Mouse (Mus musculus) forebrain, postnatal 0 days (tissue): ENCODE results near the gene Pum2. TPM values are rescaled to one million over a fixed set of nuclear protein-coding genes. Genes with fewer than 3 reads are reported as not detected.

Source experiments
- ATAC-seq: fragments of 200-750 bp; cut with Nextera tagmentation; 2 replicates; pipeline ENCODE4 v1.8.0; 2017; ENCODE audit warnings: mild to moderate bottlenecking, moderate library complexity
- DNase-seq: peaks from one replicate; pipeline ENCODE4 v3.0.0-alpha.2; 2015
- H3K27ac ChIP-seq: fragments of 300-500 bp; sonication (generic); 2 replicates; pipeline ENCODE4 v1.5.1; 2014; ENCODE audit warnings: low read depth, mild to moderate bottlenecking, antibody characterized with exemption, low read length, moderate library complexity, mixed read lengths
- H3K27me3 ChIP-seq: fragments of 300-500 bp; sonication (generic); 2 replicates; pipeline ENCODE4 v1.6.1; 2014; ENCODE audit warnings: mild to moderate bottlenecking, low read length, mixed read lengths; ENCODE audit not compliant: insufficient read depth
- H3K36me3 ChIP-seq: fragments of 300-500 bp; sonication (generic); 2 replicates; pipeline ENCODE4 v1.6.1; 2014; ENCODE audit warnings: mild to moderate bottlenecking, moderate library complexity; ENCODE audit not compliant: insufficient read depth
- H3K4me1 ChIP-seq: fragments of 300-500 bp; sonication (generic); 2 replicates; pipeline ENCODE4 v1.6.1; 2014; ENCODE audit warnings: antibody characterized with exemption; ENCODE audit not compliant: insufficient read depth
- H3K4me2 ChIP-seq: fragments of 300-500 bp; sonication (generic); 2 replicates; pipeline ENCODE4 v1.6.1; 2014; ENCODE audit warnings: low read depth, mild to moderate bottlenecking, moderate library complexity
- H3K4me3 ChIP-seq: fragments of 300-500 bp; sonication (generic); 2 replicates; pipeline ENCODE4 v1.5.1; 2014; ENCODE audit warnings: low read depth, low read length, mixed read lengths
- H3K9ac ChIP-seq: fragments of 300-500 bp; sonication (generic); 2 replicates; pipeline ENCODE4 v1.6.1; 2014; ENCODE audit warnings: mild to moderate bottlenecking
- H3K9me3 ChIP-seq: fragments of 300-500 bp; sonication (generic); 2 replicates; pipeline ENCODE4 v1.6.1; 2016; ENCODE audit warnings: low read length
- CTCF ChIP-seq: sonication (generic); IDR thresholded peaks from 2 replicates; pipeline ENCODE4 v1.5.1; 2016; ENCODE audit warnings: antibody characterized with exemption, control low read depth, low read depth
- WGBS: fragments of 180-500 bp; shearing (Covaris S2); extraction: QIAGEN DNeasy Blood & Tissue Kit; methylation state at CpG from one replicate; pipeline ENCODE4 v1.1.7; 2014; 5-methylcytosine and 5-hydroxymethylcytosine counted together
- polyA plus RNA-seq: library from polyadenylated mRNA; unstranded; fragments of >200 nt; fragmentation: Nextera tagmentation; extraction: Ambion mirVana; gene quantifications from 2 replicates; pipeline ENCODE4 v1.2.1, GENCODE M21; 2015
- total RNA-seq: library from RNA; depleted of rRNA; stranded (reverse); fragments of >200 nt; gene quantifications from 2 replicates; pipeline ENCODE4 v1.2.3, GENCODE M21; 2014

The Pum2 gene
- total and polyA plus RNA-seq, 2 experiments from 2014 or later = 37.2 to 133 TPM

- Histone ChIP-seq H3K36me3 (no peaks in the 10 kb centered on the region), H3K4me1 (no peaks in the 10 kb centered on the region), H3K4me2 (no peak overlapping the region), H3K27ac (no peak overlapping the region), H3K4me3 (no peak overlapping the region), H3K9me3 (no peaks in the 10 kb centered on the region), H3K9ac (no peak overlapping the region), H3K27me3 (no peaks in the 10 kb centered on the region)
- TF ChIP-seq CTCF = peak; percentile 28
- DNase-seq (no peak), ATAC-seq (peak; percentile 68)
- WGBS = 62% methylated on average over 10 of the region's 10 CpGs
Measured at GRCm38 (mm10) chr12:8657116-8657515, 16.8 kb upstream of the Pum2 start.

- 96% methylated on average over 6 of the region's 6 CpGs for WGBS
- DNase-seq (no peak), ATAC-seq (no peak)
- no peaks in the 10 kb centered on the region for H3K27me3 ChIP-seq
- no peaks in the 10 kb centered on the region for H3K36me3 ChIP-seq
- no peak for TF ChIP-seq CTCF
- no peaks in the 10 kb centered on the region for H3K9me3 ChIP-seq
- no peak overlapping the region for H3K4me2 ChIP-seq
- H3K4me3 ChIP-seq = no peak overlapping the region
- no peak overlapping the region for H3K9ac ChIP-seq
- no peaks in the 10 kb centered on the region for H3K4me1 ChIP-seq
- H3K27ac ChIP-seq = no peak overlapping the region
Measured at GRCm38 (mm10) chr12:8657629-8658366, 16.1 kb upstream of the Pum2 start.

- WGBS = 85% methylated on average over 15 of the region's 15 CpGs
- TF ChIP-seq CTCF = no peak
- Histone ChIP-seq H3K4me1 (no peaks in the 10 kb centered on the region), H3K4me2 (no peak overlapping the region), H3K4me3 (no peak overlapping the region), H3K9me3 (no peaks in the 10 kb centered on the region), H3K27ac (no peak overlapping the region), H3K27me3 (no peaks in the 10 kb centered on the region), H3K36me3 (no peaks in the 10 kb centered on the region), H3K9ac (no peak overlapping the region)
- DNase-seq (no peak), ATAC-seq (no peak)
Measured at GRCm38 (mm10) chr12:8659406-8660279, 14.3 kb upstream of the Pum2 start.

GRCm38 (mm10) chr12:8661747-8662146 is 12.2 kb upstream of the Pum2 start:
- Histone ChIP-seq H3K36me3 (no peaks in the 10 kb centered on the region), H3K9ac (no peak overlapping the region), H3K4me2 (no peak overlapping the region), H3K27me3 (no peaks in the 10 kb centered on the region), H3K9me3 (no peaks in the 10 kb centered on the region), H3K4me1 (no peaks in the 10 kb centered on the region), H3K27ac (no peak overlapping the region), H3K4me3 (no peak overlapping the region)
- WGBS = 64% methylated on average over 3 of the region's 3 CpGs
- TF ChIP-seq CTCF = no peak
- DNase-seq = no peak
- ATAC-seq = no peak

- no peaks in the 10 kb centered on the region for H3K36me3 ChIP-seq
- no peaks in the 10 kb centered on the region for H3K4me1 ChIP-seq
- DNase-seq (no peak), ATAC-seq (no peak)
- 60% methylated on average over 2 of the region's 2 CpGs for WGBS
- H3K4me3 ChIP-seq = no peak overlapping the region
- no peaks in the 10 kb centered on the region for H3K9me3 ChIP-seq
- H3K4me2 ChIP-seq = no peak overlapping the region
- H3K27ac ChIP-seq = no peak overlapping the region
- no peak for TF ChIP-seq CTCF
- no peaks in the 10 kb centered on the region for H3K27me3 ChIP-seq
- H3K9ac ChIP-seq = no peak overlapping the region
Measured at GRCm38 (mm10) chr12:8662175-8662574, 11.8 kb upstream of the Pum2 start.

GRCm38 (mm10) chr12:8662721-8663120 is 11.2 kb upstream of the Pum2 start:
- no peak for TF ChIP-seq CTCF
- Histone ChIP-seq H3K4me1 (no peaks in the 10 kb centered on the region), H3K9me3 (no peaks in the 10 kb centered on the region), H3K9ac (no peak overlapping the region), H3K4me3 (no peak overlapping the region), H3K4me2 (no peak overlapping the region), H3K36me3 (no peaks in the 10 kb centered on the region), H3K27me3 (no peaks in the 10 kb centered on the region), H3K27ac (no peak overlapping the region)
- DNase-seq = peak; percentile 71
- WGBS = 66% methylated on average over 4 of the region's 4 CpGs
- peak; percentile 92 for ATAC-seq
